Mouse (Mus musculus): ENCODE data around the gene Rnf167.

The Rnf167 gene

GRCm38 (mm10) chr11:70654923-70655570 lies 8.0 kb downstream of the Rnf167 start:
- peak; percentile 77 to 87 for DNase-seq (ENCODE audit: low spot score in 2 of 2)

- peak; percentile 70 to 78 for DNase-seq (ENCODE audit: low spot score in 2 of 2)
Measured at GRCm38 (mm10) chr11:70655571-70656455, 8.8 kb downstream of the Rnf167 start.

GRCm38 (mm10) chr11:70656456-70656927 lies 9.5 kb downstream of the Rnf167 start:
- no peak for DNase-seq (ENCODE audit: low spot score in 2 of 2)

- DNase-seq (ENCODE audit: low spot score in 2 of 2) = no peak
Measured at GRCm38 (mm10) chr11:70656964-70657363, 9.9 kb downstream of the Rnf167 start, which contains the start of gene Eno3. Gene Eno3, plus strand, starts transcription at chr11:70657202.

GRCm38 (mm10) chr11:70657573-70657972 lies 10.5 kb downstream of the Rnf167 start:
- no peak for DNase-seq (ENCODE audit: low spot score in 2 of 2)

- DNase-seq (ENCODE audit: low spot score in 2 of 2) = no peak
Measured at GRCm38 (mm10) chr11:70657991-70658390, 11.0 kb downstream of the Rnf167 start.

- DNase-seq (ENCODE audit: low spot score in 2 of 2) = no peak
Measured at GRCm38 (mm10) chr11:70658521-70658920, 11.5 kb downstream of the Rnf167 start.

- DNase-seq (ENCODE audit: low spot score in 2 of 2) = no peak
Measured at GRCm38 (mm10) chr11:70658942-70659341, 11.9 kb downstream of the Rnf167 start.

GRCm38 (mm10) chr11:70660571-70660970 lies 13.5 kb downstream of the Rnf167 start:
- DNase-seq (ENCODE audit: low spot score in 2 of 2) = no peak

- DNase-seq (ENCODE audit: low spot score in 2 of 2) = no peak
Measured at GRCm38 (mm10) chr11:70663101-70663500, 16.1 kb downstream of the Rnf167 start.

- DNase-seq (ENCODE audit: low spot score in 2 of 2) = no peak
Measured at GRCm38 (mm10) chr11:70663957-70664356, 16.9 kb downstream of the Rnf167 start.

GRCm38 (mm10) chr11:70664741-70665140 lies 17.7 kb downstream of the Rnf167 start:
- DNase-seq (ENCODE audit: low spot score in 2 of 2) = no peak

GRCm38 (mm10) chr11:70666687-70667086 lies 19.7 kb downstream of the Rnf167 start:
- no peak for DNase-seq (ENCODE audit: low spot score in 2 of 2)

- no peak for DNase-seq (ENCODE audit: low spot score in 2 of 2)
Measured at GRCm38 (mm10) chr11:70667271-70668150, 20.5 kb downstream of the Rnf167 start.

- DNase-seq (ENCODE audit: low spot score in 2 of 2) = peak in 1 of 2 experiments; percentile 61
Measured at GRCm38 (mm10) chr11:70668335-70668770, 21.3 kb downstream of the Rnf167 start.

- DNase-seq (ENCODE audit: low spot score in 2 of 2) = peak; percentile 88 to 96
Measured at GRCm38 (mm10) chr11:70668771-70669505, 21.9 kb downstream of the Rnf167 start, which contains the start of gene Spag7. Gene Spag7, minus strand, starts transcription at chr11:70669416.

- peak in 1 of 2 experiments; percentile 65 for DNase-seq (ENCODE audit: low spot score in 2 of 2)
Measured at GRCm38 (mm10) chr11:70669582-70670345, 22.7 kb downstream of the Rnf167 start.

- no peak for DNase-seq (ENCODE audit: low spot score in 2 of 2)
Measured at GRCm38 (mm10) chr11:70670483-70670882, 23.4 kb downstream of the Rnf167 start.

- no peak for DNase-seq (ENCODE audit: low spot score in 2 of 2)
Measured at GRCm38 (mm10) chr11:70671333-70672047, 24.5 kb downstream of the Rnf167 start.
